Mouse (Mus musculus) forebrain, embryonic 13.5 days (tissue): ENCODE measurements around the gene L3mbtl3. TPM values are rescaled to one million over a fixed set of nuclear protein-coding genes. Genes with fewer than 3 reads are reported as not detected.

Experiments used
- ATAC-seq: fragments of 200-750 bp; cut with Nextera tagmentation; 2 replicates; pipeline ENCODE4 v1.8.0; 2017
- H3K27ac ChIP-seq: fragments of 300-500 bp; sonication (generic); 2 replicates; pipeline ENCODE4 v1.5.1; 2015; ENCODE audit warnings: inconsistent platforms, mild to moderate bottlenecking, moderate library complexity
- H3K27me3 ChIP-seq: fragments of 300-500 bp; sonication (generic); 2 replicates; pipeline ENCODE4 v1.6.1; 2015; ENCODE audit warnings: mild to moderate bottlenecking, inconsistent platforms
- H3K36me3 ChIP-seq: fragments of 300-500 bp; sonication (generic); 2 replicates; pipeline ENCODE4 v1.6.1; 2015; ENCODE audit warnings: mild to moderate bottlenecking, inconsistent platforms; ENCODE audit not compliant: poor library complexity, severe bottlenecking
- H3K4me1 ChIP-seq: fragments of 300-500 bp; sonication (generic); 2 replicates; pipeline ENCODE4 v1.6.1; 2015; ENCODE audit warnings: inconsistent platforms
- H3K4me2 ChIP-seq: fragments of 300-500 bp; sonication (generic); 2 replicates; pipeline ENCODE4 v1.6.1; 2015; ENCODE audit warnings: inconsistent platforms, mild to moderate bottlenecking, moderate library complexity
- H3K4me3 ChIP-seq: fragments of 300-500 bp; sonication (generic); 2 replicates; pipeline ENCODE4 v1.5.1; 2015; ENCODE audit warnings: mild to moderate bottlenecking, inconsistent platforms
- H3K9ac ChIP-seq: fragments of 300-500 bp; sonication (generic); 2 replicates; pipeline ENCODE4 v1.6.1; 2015; ENCODE audit warnings: mild to moderate bottlenecking, inconsistent platforms
- H3K9me3 ChIP-seq: fragments of 300-500 bp; sonication (generic); replicated peaks from 2 replicates; pipeline ENCODE4 v1.6.1; 2016; ENCODE audit warnings: inconsistent platforms
- WGBS: fragments of 180-500 bp; shearing (Covaris S2); methylation state at CpG from one replicate; pipeline ENCODE4 v1.1.7; 2015; 5-methylcytosine and 5-hydroxymethylcytosine counted together
- polyA plus RNA-seq: library from polyadenylated mRNA; unstranded; fragments of >200 nt; fragmentation: Nextera tagmentation; extraction: Ambion mirVana; gene quantifications from 2 replicates; pipeline ENCODE4 v1.2.1, GENCODE M21; 2015

L3mbtl3 gene
- polyA plus RNA-seq, 1 experiment from 2014 or later = 19.8 TPM

GRCm38 (mm10) chr10:26287136-26287535 is 88.6 kb downstream of the L3mbtl3 start:
- H3K9me3 ChIP-seq = no peaks in the 10 kb centered on the region
- peaks cover 32% of the 10 kb centered on the region for H3K36me3 ChIP-seq
- H3K9ac ChIP-seq = no peak overlapping the region
- no peak overlapping the region for H3K4me3 ChIP-seq
- H3K27ac ChIP-seq = no peak overlapping the region
- no peak overlapping the region for H3K4me2 ChIP-seq
- no peaks in the 10 kb centered on the region for H3K27me3 ChIP-seq
- WGBS = 92% methylated on average over 7 of the region's 7 CpGs
- ATAC-seq = no peak
- H3K4me1 ChIP-seq = peaks cover 10% of the 10 kb centered on the region

GRCm38 (mm10) chr10:26280009-26280408 is 95.8 kb downstream of the L3mbtl3 start:
- H3K9ac ChIP-seq = no peak overlapping the region
- H3K27ac ChIP-seq = no peak overlapping the region
- ATAC-seq = 0 out of 2 replicates have a peak, but pooled peaks have one; percentile 19
- peaks cover 49% of the 10 kb centered on the region for H3K36me3 ChIP-seq
- WGBS = 56% methylated on average over 8 of the region's 8 CpGs
- H3K9me3 ChIP-seq = no peaks in the 10 kb centered on the region
- no peak overlapping the region for H3K4me2 ChIP-seq
- H3K4me3 ChIP-seq = no peak overlapping the region
- no peaks in the 10 kb centered on the region for H3K27me3 ChIP-seq
- no peaks in the 10 kb centered on the region for H3K4me1 ChIP-seq

GRCm38 (mm10) chr10:26275414-26275813 is 100.4 kb downstream of the L3mbtl3 start:
- Histone ChIP-seq H3K27ac (no peak overlapping the region), H3K4me3 (no peak overlapping the region), H3K27me3 (no peaks in the 10 kb centered on the region), H3K36me3 (peaks cover 38% of the 10 kb centered on the region), H3K4me1 (no peaks in the 10 kb centered on the region), H3K4me2 (no peak overlapping the region), H3K9me3 (no peaks in the 10 kb centered on the region), H3K9ac (no peak overlapping the region)
- 96% methylated on average over 6 of the region's 6 CpGs for WGBS
- ATAC-seq = no peak

- H3K4me1 ChIP-seq = no peaks in the 10 kb centered on the region
- H3K4me3 ChIP-seq = no peak overlapping the region
- H3K27ac ChIP-seq = no peak overlapping the region
- H3K9ac ChIP-seq = no peak overlapping the region
- H3K27me3 ChIP-seq = no peaks in the 10 kb centered on the region
- WGBS = 85% methylated on average over 3 of the region's 3 CpGs
- H3K36me3 ChIP-seq = no peaks in the 10 kb centered on the region
- no peak for ATAC-seq
- no peak overlapping the region for H3K4me2 ChIP-seq
- H3K9me3 ChIP-seq = no peaks in the 10 kb centered on the region
Observed at GRCm38 (mm10) chr10:26263744-26264459, 111.9 kb downstream of the L3mbtl3 start.

- 84% methylated on average over 4 of the region's 4 CpGs for WGBS
- no peaks in the 10 kb centered on the region for H3K36me3 ChIP-seq
Observed at GRCm38 (mm10) chr10:26259908-26260307, 115.9 kb downstream of the L3mbtl3 start.

GRCm38 (mm10) chr10:26249426-26250165 is 126.2 kb downstream of the L3mbtl3 start:
- no peak for ATAC-seq
- no peak overlapping the region for H3K4me2 ChIP-seq
- no peaks in the 10 kb centered on the region for H3K9me3 ChIP-seq
- no peak overlapping the region for H3K9ac ChIP-seq
- no peaks in the 10 kb centered on the region for H3K36me3 ChIP-seq
- no peaks in the 10 kb centered on the region for H3K4me1 ChIP-seq
- H3K27me3 ChIP-seq = no peaks in the 10 kb centered on the region
- WGBS = 85% methylated on average over 7 of the region's 7 CpGs
- no peak overlapping the region for H3K27ac ChIP-seq
- no peak overlapping the region for H3K4me3 ChIP-seq

More at GRCm38 (mm10) chr10:26259908-26260307, 115.9 kb downstream of the L3mbtl3 start:
- H3K9me3 ChIP-seq = no peaks in the 10 kb centered on the region
- H3K9ac ChIP-seq = no peak overlapping the region
- H3K27ac ChIP-seq = no peak overlapping the region
- H3K4me1 ChIP-seq = no peaks in the 10 kb centered on the region
- ATAC-seq = no peak
- H3K4me3 ChIP-seq = no peak overlapping the region
- no peak overlapping the region for H3K4me2 ChIP-seq
- H3K27me3 ChIP-seq = no peaks in the 10 kb centered on the region

- Histone ChIP-seq H3K9me3 (no peaks in the 10 kb centered on the region), H3K9ac (no peak overlapping the region), H3K4me3 (no peak overlapping the region), H3K27ac (no peak overlapping the region), H3K4me1 (no peaks in the 10 kb centered on the region), H3K36me3 (no peaks in the 10 kb centered on the region), H3K27me3 (no peaks in the 10 kb centered on the region), H3K4me2 (no peak overlapping the region)
- ATAC-seq = no peak
- WGBS = 94% methylated on average over 6 of the region's 6 CpGs
Observed at GRCm38 (mm10) chr10:26244466-26244865, 131.3 kb downstream of the L3mbtl3 start.

- no peak for ATAC-seq
- Histone ChIP-seq H3K27ac (no peak overlapping the region), H3K9me3 (no peaks in the 10 kb centered on the region), H3K27me3 (no peaks in the 10 kb centered on the region), H3K36me3 (no peaks in the 10 kb centered on the region), H3K4me3 (no peak overlapping the region), H3K4me1 (no peaks in the 10 kb centered on the region), H3K4me2 (no peak overlapping the region), H3K9ac (no peak overlapping the region)
- WGBS = 87% methylated on average over 3 of the region's 3 CpGs
Observed at GRCm38 (mm10) chr10:26243203-26243602, 132.6 kb downstream of the L3mbtl3 start.

- H3K36me3 ChIP-seq = no peaks in the 10 kb centered on the region
- 68% methylated on average over 1 of the region's 1 CpGs for WGBS
- no peak overlapping the region for H3K4me3 ChIP-seq
Observed at GRCm38 (mm10) chr10:26239090-26239489, 136.7 kb downstream of the L3mbtl3 start.

GRCm38 (mm10) chr10:26238559-26238958 is 137.2 kb downstream of the L3mbtl3 start:
- Histone ChIP-seq H3K4me1 (no peaks in the 10 kb centered on the region), H3K4me2 (no peak overlapping the region), H3K27ac (no peak overlapping the region), H3K36me3 (no peaks in the 10 kb centered on the region), H3K9ac (no peak overlapping the region), H3K4me3 (no peak overlapping the region), H3K9me3 (no peaks in the 10 kb centered on the region), H3K27me3 (no peaks in the 10 kb centered on the region)
- no peak for ATAC-seq
- 58% methylated on average over 4 of the region's 4 CpGs for WGBS

More at GRCm38 (mm10) chr10:26239090-26239489, 136.7 kb downstream of the L3mbtl3 start:
- Histone ChIP-seq H3K27me3 (no peaks in the 10 kb centered on the region), H3K9ac (no peak overlapping the region), H3K27ac (no peak overlapping the region), H3K4me1 (no peaks in the 10 kb centered on the region), H3K4me2 (no peak overlapping the region), H3K9me3 (no peaks in the 10 kb centered on the region)
- no peak for ATAC-seq

- WGBS = 95% methylated on average over 3 of the region's 3 CpGs
- Histone ChIP-seq H3K4me2 (no peak overlapping the region), H3K27ac (no peak overlapping the region), H3K9me3 (no peaks in the 10 kb centered on the region), H3K4me3 (no peak overlapping the region), H3K36me3 (no peaks in the 10 kb centered on the region), H3K27me3 (no peaks in the 10 kb centered on the region), H3K4me1 (no peaks in the 10 kb centered on the region), H3K9ac (no peak overlapping the region)
- ATAC-seq = no peak
Observed at GRCm38 (mm10) chr10:26232071-26232653, 143.6 kb downstream of the L3mbtl3 start.

- Histone ChIP-seq H3K36me3 (no peaks in the 10 kb centered on the region), H3K9ac (no peak within 1 kb of the TSS), H3K4me1 (no peaks in the 10 kb centered on the region), H3K27me3 (no peaks in the 10 kb centered on the region), H3K4me2 (no peak within 1 kb of the TSS), H3K4me3 (no peak within 1 kb of the TSS), H3K27ac (no peak within 1 kb of the TSS), H3K9me3 (no peaks in the 10 kb centered on the region)
- 69% methylated on average over 4 of the region's 4 CpGs for WGBS
- no peak for ATAC-seq
Observed at GRCm38 (mm10) chr10:26229488-26229887, 146.3 kb downstream of the L3mbtl3 start, which contains the start of gene Samd3. TSS of gene Samd3 (plus strand) at chr10:26229707.
